27 mouse cellular contexts compared by ENCODE assay signal in genomic region chr10:19192971-19193758, GRCm38 (mm10).
DNase-seq lines count a peak whose midpoint lies in the region; TF ChIP-seq lines count a peak whose summit lies in the region.
"Had no signal": no experiment of that assay in that cellular context is flagged by ENCODE, and none has a peak within 500 bp of the region (broad histone marks: within the 10 kb centered on the region; RNA-seq: fewer than 3 reads in every experiment).

No protein-coding gene starts in this region.

- TF ChIP-seq CTCF in embryonic fibroblast, embryonic 13.5 days (IDR thresholded peaks at IDR 0.05; ENCODE audit: borderline replicate concordance, insufficient read depth, low read length): no peak

- intact Hi-C loops in left cerebral cortex, postnatal 25 days (cut with DNase I): no loop called here

- TF ChIP-seq POLR2A in embryonic fibroblast, embryonic 13.5 days (IDR thresholded peaks at IDR 0.05; ENCODE audit: low read depth, low read length): no peak

- DNase-seq in adrenal gland, adult 2 months: peak; percentile 6
- no peak for DNase-seq in adrenal gland, adult (ENCODE audit: inconsistent age in 2 of 2, low spot score in 1 of 2)
- DNase-seq in 3134 (ENCODE audit: extremely low read depth, insufficient read length, low spot score): peak; percentile 25
- DNase-seq in Muller cell, postnatal 12 days (ENCODE audit: inconsistent ontology term): peak; percentile 53
- no peak for DNase-seq in left cerebral cortex, postnatal 25 days (ENCODE audit: low spot score in 2 of 2)
- no peak for DNase-seq in lung, postnatal 14 days
- DNase-seq in yolk sac, embryonic 10.5 days (ENCODE audit: low spot score): no peak
- DNase-seq: adrenal gland, postnatal 10 days; cerebellum, adult 11 months; cerebellum, adult 9-10 months; gastrocnemius, postnatal 25 days; heart, adult 18-20 months; heart, postnatal 4 days; kidney, adult 2 months; kidney, postnatal 36 days; layer of hippocampus, postnatal 36 days; lung, embryonic 14.5 days; retina, postnatal 1 day; right cerebral cortex, postnatal 14 days had no signal

- no peak overlapping the region for H3K4me3 ChIP-seq in embryonic fibroblast, embryonic 13.5 days (ENCODE audit: insufficient read depth, low read length)
- H3K4me3 ChIP-seq: embryonic facial prominence, embryonic 15.5 days; forebrain, embryonic 13.5 days; heart, embryonic 12.5 days; hindbrain, embryonic 15.5 days; intestine, embryonic 15.5 days; liver, embryonic 15.5 days; neural tube, embryonic 15.5 days had no signal

- peak overlapping the region; percentile 80 for H3K27ac ChIP-seq in embryonic fibroblast, embryonic 13.5 days (ENCODE audit: insufficient read depth, low read length)
- H3K27ac ChIP-seq: embryonic facial prominence, embryonic 15.5 days; forebrain, embryonic 13.5 days; hindbrain, embryonic 15.5 days; intestine, embryonic 15.5 days; liver, embryonic 15.5 days; neural tube, embryonic 15.5 days had no signal

- peaks cover 15% of the 10 kb centered on the region for H3K4me1 ChIP-seq in embryonic fibroblast, embryonic 13.5 days (ENCODE audit: control insufficient read depth, insufficient read depth, low read length)
- H3K4me1 ChIP-seq: forebrain, embryonic 13.5 days had no signal

Comparison
In these comparisons a context has a peak if more than half of its experiments do, and no peak if none do; other contexts are left out.
1. DNase-seq: peak in adrenal gland, adult 2 months (single experiment), 3134 (single experiment) and Muller cell, postnatal 12 days (single experiment); none in adrenal gland, adult (0 of 2), left cerebral cortex, postnatal 25 days (0 of 2), lung, postnatal 14 days (single experiment) and yolk sac, embryonic 10.5 days (single experiment).